ENCODE assay signal across 14 mouse cellular contexts in the genomic region with DNA sequence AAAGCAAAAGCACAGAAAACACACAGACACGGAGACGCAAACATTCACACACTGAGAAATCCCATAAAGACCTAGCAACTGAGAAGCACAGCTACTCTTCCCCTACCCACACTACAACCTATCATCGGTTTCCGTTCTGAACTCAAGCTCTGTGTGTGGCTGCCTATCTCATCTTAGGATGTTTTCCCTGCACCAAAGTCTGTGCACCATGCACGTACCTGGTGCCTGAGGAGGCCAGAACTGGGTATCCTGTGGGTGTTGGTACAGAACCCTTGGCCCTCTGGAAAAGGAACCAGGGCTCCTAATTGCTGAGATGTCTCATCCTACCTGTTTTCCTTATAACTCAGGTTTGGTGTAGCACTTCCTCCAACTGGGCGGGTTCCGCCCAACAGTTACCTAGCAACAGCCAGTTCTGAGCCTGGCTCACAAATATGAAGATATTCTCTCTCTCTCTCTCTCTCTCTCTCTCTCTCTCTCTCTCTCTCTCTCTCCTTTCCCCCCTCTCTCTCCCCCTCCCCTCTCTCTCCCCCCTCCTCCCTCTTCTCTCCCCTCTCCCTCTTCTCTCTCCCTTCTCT. TPM values are rescaled to one million over a fixed set of nuclear protein-coding genes. Genes with fewer than 3 reads are reported as not detected.
DNase-seq lines count a peak whose midpoint lies in the region; ATAC-seq and TF ChIP-seq lines count a peak whose summit lies in the region.
"Had no signal": no experiment of that assay in that cellular context is flagged by ENCODE, and none has a peak within 500 bp of the region (broad histone marks: within the 10 kb centered on the region; RNA-seq: fewer than 3 reads in every experiment).

No protein-coding gene starts in this region.

- no peaks in the 10 kb centered on the region for H3K36me3 ChIP-seq in hindbrain, embryonic 10.5 days
- no peaks in the 10 kb centered on the region for H3K36me3 ChIP-seq in hindbrain, postnatal 0 days (ENCODE audit: insufficient read depth, low read length)
- H3K36me3 ChIP-seq: embryonic facial prominence, embryonic 13.5 days had no signal

- H3K9ac ChIP-seq in hindbrain, postnatal 0 days (replicated peaks; ENCODE audit: low read length), result no peak overlapping the region
- H3K9ac ChIP-seq: embryonic facial prominence, embryonic 13.5 days; liver, postnatal 0 days had no signal

- no peaks in the 10 kb centered on the region for H3K9me3 ChIP-seq in hindbrain, embryonic 10.5 days
- no peaks in the 10 kb centered on the region for H3K9me3 ChIP-seq in hindbrain, postnatal 0 days (ENCODE audit: low read length)
- H3K9me3 ChIP-seq: embryonic facial prominence, embryonic 13.5 days had no signal

- H3K4me3 ChIP-seq in hindbrain, embryonic 10.5 days, result no peak overlapping the region
- no peak overlapping the region for H3K4me3 ChIP-seq in hindbrain, postnatal 0 days (ENCODE audit: low read length)
- H3K4me3 ChIP-seq: embryonic facial prominence, embryonic 13.5 days had no signal

- no peaks in the 10 kb centered on the region for H3K4me1 ChIP-seq in hindbrain, embryonic 10.5 days (replicated peaks)
- H3K4me1 ChIP-seq in hindbrain, postnatal 0 days (ENCODE audit: insufficient read depth, low read length), result no peaks in the 10 kb centered on the region
- H3K4me1 ChIP-seq: embryonic facial prominence, embryonic 13.5 days had no signal

- no peak for DNase-seq in frontal cortex, postnatal 25 days (ENCODE audit: low spot score in 2 of 2)
- DNase-seq in right cerebral cortex, postnatal 25 days, result peak; percentile 31
- no peak for DNase-seq in right cerebral cortex, adult 18-20 months
- peak; percentile 80 for DNase-seq in induced T-regulatory cell, adult 2 months (ENCODE audit: low read depth)
- peak; percentile 49 for DNase-seq in thymus, postnatal 25 days
- DNase-seq in hindbrain, embryonic 10.5 days (ENCODE audit: low spot score), result no peak
- DNase-seq in hindbrain, postnatal 0 days (ENCODE audit: low spot score), result no peak
- DNase-seq: cerebellum, postnatal 25 days; gastrocnemius, postnatal 14 days; kidney, adult 8-10 months; liver, postnatal 0 days had no signal

- WGBS in hindbrain, embryonic 10.5 days, result 79% methylated on average over 7 of the region's 7 CpGs
- 73% methylated on average over 7 of the region's 7 CpGs for WGBS in hindbrain, postnatal 0 days

- H3K4me2 ChIP-seq in hindbrain, postnatal 0 days (ENCODE audit: low read depth, low read length), result no peak overlapping the region
- H3K4me2 ChIP-seq: embryonic facial prominence, embryonic 13.5 days; heart, embryonic 11.5 days had no signal

- H3K27me3 ChIP-seq in hindbrain, embryonic 10.5 days (ENCODE audit: insufficient read depth, poor library complexity, severe bottlenecking), result no peaks in the 10 kb centered on the region
- no peaks in the 10 kb centered on the region for H3K27me3 ChIP-seq in hindbrain, postnatal 0 days (ENCODE audit: insufficient read depth, low read length)
- H3K27me3 ChIP-seq: embryonic facial prominence, embryonic 13.5 days had no signal

- peak; percentile 77 for ATAC-seq in frontal cortex, adult (ENCODE audit: low TSS enrichment)
- no peak for ATAC-seq in hindbrain, postnatal 0 days
- ATAC-seq: liver, postnatal 0 days had no signal

- H3K27ac ChIP-seq in hindbrain, embryonic 10.5 days, result no peak overlapping the region
- H3K27ac ChIP-seq in hindbrain, postnatal 0 days, result no peak overlapping the region
- H3K27ac ChIP-seq: embryonic facial prominence, embryonic 13.5 days had no signal

- no peak for TF ChIP-seq CTCF in hindbrain, postnatal 0 days (IDR thresholded peaks at IDR 0.05; ENCODE audit: low read depth)

RNA-seq across cellular contexts. Expression of gene Rubcnl, which starts 30.9 kb away (rescaled TPM):
- 0.13 and 0.29 TPM in 2 replicates for polyA plus RNA-seq in hindbrain, embryonic 10.5 days (2016; fragmentation: Nextera tagmentation; extraction: Ambion mirVana)
- total RNA-seq in hindbrain, postnatal 0 days (2014; rRNA removed), result 0.26 and 0.79 TPM in 2 replicates
- 0.16 and 0.25 TPM in 2 replicates for polyA plus RNA-seq in hindbrain, postnatal 0 days (2015; fragmentation: Nextera tagmentation; extraction: Ambion mirVana)

RNA-seq across cellular contexts. Expression of gene Lrch1, which starts 37.2 kb away (rescaled TPM):
- polyA plus RNA-seq in hindbrain, embryonic 10.5 days (2016; fragmentation: Nextera tagmentation; extraction: Ambion mirVana), result 6.8 and 8.2 TPM in 2 replicates
- 12.7 and 22.3 TPM in 2 replicates for total RNA-seq in hindbrain, postnatal 0 days (2014; rRNA removed)
- 16.5 and 17.3 TPM in 2 replicates for polyA plus RNA-seq in hindbrain, postnatal 0 days (2015; fragmentation: Nextera tagmentation; extraction: Ambion mirVana)

Comparison
In these comparisons a context has a peak if more than half of its experiments do, and no peak if none do; other contexts are left out.
1. DNase-seq: peak in right cerebral cortex, postnatal 25 days (single experiment), induced T-regulatory cell, adult 2 months (single experiment) and thymus, postnatal 25 days (single experiment); none in frontal cortex, postnatal 25 days (0 of 2), right cerebral cortex, adult 18-20 months (single experiment), hindbrain, embryonic 10.5 days (single experiment) and hindbrain, postnatal 0 days (single experiment).